Mouse (Mus musculus): Measurements from ENCODE around the gene Dnajc3. TPM values are rescaled to one million over a fixed set of nuclear protein-coding genes. Genes with fewer than 3 reads are reported as not detected.
A peak's percentile ranks its signal among the peaks of the same experiment; 100 is the strongest.

The Dnajc3 gene
- polyA plus RNA-seq, 1 experiment from 2014 or later, result 35.0 TPM

DNA sequence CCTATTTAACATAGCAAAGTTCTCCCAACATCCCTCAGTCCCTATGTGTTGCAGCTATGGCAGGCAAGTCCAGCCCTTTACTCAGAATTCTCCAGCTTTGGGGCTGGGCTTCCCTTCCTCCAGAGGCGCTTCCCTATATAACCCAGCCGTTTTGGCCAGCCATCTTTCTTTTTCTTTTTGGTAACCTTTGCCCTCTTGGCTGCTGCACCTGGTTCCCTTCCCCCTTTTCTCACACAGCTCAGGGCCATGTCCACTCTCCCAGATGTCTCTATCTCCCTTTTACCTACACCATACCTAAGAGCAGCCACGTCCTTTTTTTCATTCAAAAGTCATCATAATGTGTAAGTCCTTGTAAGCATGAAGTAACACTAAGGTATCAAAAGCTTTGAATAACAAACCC lies 1.5 kb upstream of the Dnajc3 start:
- Histone ChIP-seq H3K9me3 (replicated peaks; ENCODE audit: control insufficient read depth, low read length) (no peaks in the 10 kb centered on the region), H3K27ac (replicated peaks; ENCODE audit: low read depth, low read length) (no peak overlapping the region), H3K4me1 (ENCODE audit: control insufficient read depth, insufficient read depth, low read length) (no peaks in the 10 kb centered on the region), H3K4me2 (ENCODE audit: low read depth, low read length) (no peak overlapping the region), H3K27me3 (ENCODE audit: control insufficient read depth, insufficient read depth, low read length) (no peaks in the 10 kb centered on the region), H3K9ac (replicated peaks; ENCODE audit: low read length) (no peak overlapping the region), H3K4me3 (ENCODE audit: low read depth, low read length) (no peak overlapping the region), H3K36me3 (replicated peaks; ENCODE audit: control insufficient read depth, insufficient read depth, low read depth, low read length) (no peaks in the 10 kb centered on the region)
- 50% methylated on average over 3 of the region's 3 CpGs for WGBS
- ATAC-seq (replicated peaks; ENCODE audit: insufficient number of reproducible peaks, low FRiP score, low TSS enrichment, low read depth), result no peak
- DNase-seq (ENCODE audit: low spot score), result no peak

DNA sequence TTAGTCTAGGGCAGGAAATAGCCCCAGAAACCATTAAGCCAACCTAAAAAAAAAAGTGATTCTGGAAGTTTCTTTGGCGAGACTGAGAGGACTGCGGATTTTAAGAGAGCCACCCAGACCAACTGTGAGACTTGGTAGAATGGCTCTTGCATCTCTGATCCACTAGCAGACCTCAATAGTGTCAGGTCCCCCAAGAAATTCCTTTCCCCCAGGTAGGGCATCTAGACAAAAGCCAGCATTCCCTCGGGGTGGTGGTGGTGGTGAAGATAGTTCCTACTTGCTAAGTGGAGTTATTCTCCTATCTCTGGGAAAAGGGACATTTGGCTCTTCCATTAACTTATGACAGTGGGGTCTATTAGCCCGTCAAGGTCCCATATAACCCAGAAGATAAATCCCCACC lies 824 bp upstream of the Dnajc3 start:
- peak overlapping the region; percentile 69 for H3K4me2 ChIP-seq (ENCODE audit: low read depth, low read length)
- no peak for DNase-seq (ENCODE audit: low spot score)
- H3K27me3 ChIP-seq (ENCODE audit: control insufficient read depth, insufficient read depth, low read length), result no peaks in the 10 kb centered on the region
- no peak overlapping the region for H3K27ac ChIP-seq (replicated peaks; ENCODE audit: low read depth, low read length)
- H3K4me1 ChIP-seq (ENCODE audit: control insufficient read depth, insufficient read depth, low read length), result no peaks in the 10 kb centered on the region
- no peaks in the 10 kb centered on the region for H3K36me3 ChIP-seq (replicated peaks; ENCODE audit: control insufficient read depth, insufficient read depth, low read depth, low read length)
- peak overlapping the region; percentile 64 for H3K9ac ChIP-seq (replicated peaks; ENCODE audit: low read length)
- no peaks in the 10 kb centered on the region for H3K9me3 ChIP-seq (replicated peaks; ENCODE audit: control insufficient read depth, low read length)
- 39% methylated on average over 4 of the region's 4 CpGs for WGBS
- H3K4me3 ChIP-seq (ENCODE audit: low read depth, low read length), result peak overlapping the region; percentile 98
- ATAC-seq (replicated peaks; ENCODE audit: insufficient number of reproducible peaks, low FRiP score, low TSS enrichment, low read depth), result peak; percentile 2; the same call in 1 of the 2 replicates

DNA sequence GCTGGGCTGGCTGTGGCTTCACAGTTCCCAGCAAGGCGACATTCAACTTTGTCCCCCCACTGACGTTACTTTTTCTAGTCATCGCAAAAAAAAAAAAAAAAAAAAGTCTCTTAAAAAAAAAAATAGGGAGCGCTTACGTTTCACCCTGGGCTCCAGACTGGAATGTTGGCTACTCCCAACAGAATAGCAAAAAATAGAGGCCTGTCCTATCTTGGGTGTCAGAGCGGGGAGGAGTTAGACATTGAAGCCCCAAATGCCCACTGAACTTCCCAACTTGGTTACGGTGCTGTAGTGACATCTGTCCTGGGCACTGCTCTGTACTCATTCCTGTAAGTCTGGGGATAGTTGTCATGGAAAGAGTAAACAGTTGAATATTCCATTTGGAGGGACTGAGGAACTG lies 775 bp downstream of the Dnajc3 start:
- ATAC-seq (replicated peaks; ENCODE audit: insufficient number of reproducible peaks, low FRiP score, low TSS enrichment, low read depth), result no peak
- peak overlapping the region; percentile 98 for H3K4me3 ChIP-seq (ENCODE audit: low read depth, low read length)
- peak overlapping the region; percentile 73 for H3K4me2 ChIP-seq (ENCODE audit: low read depth, low read length)
- 1% methylated on average over 7 of the region's 7 CpGs for WGBS
- no peaks in the 10 kb centered on the region for H3K27me3 ChIP-seq (ENCODE audit: control insufficient read depth, insufficient read depth, low read length)
- no peak for DNase-seq (ENCODE audit: low spot score)
- H3K9ac ChIP-seq (replicated peaks; ENCODE audit: low read length), result peak overlapping the region; percentile 95
- H3K36me3 ChIP-seq (replicated peaks; ENCODE audit: control insufficient read depth, insufficient read depth, low read depth, low read length), result no peaks in the 10 kb centered on the region
- no peaks in the 10 kb centered on the region for H3K4me1 ChIP-seq (ENCODE audit: control insufficient read depth, insufficient read depth, low read length)
- H3K27ac ChIP-seq (replicated peaks; ENCODE audit: low read depth, low read length), result no peak overlapping the region
- H3K9me3 ChIP-seq (replicated peaks; ENCODE audit: control insufficient read depth, low read length), result no peaks in the 10 kb centered on the region

DNA sequence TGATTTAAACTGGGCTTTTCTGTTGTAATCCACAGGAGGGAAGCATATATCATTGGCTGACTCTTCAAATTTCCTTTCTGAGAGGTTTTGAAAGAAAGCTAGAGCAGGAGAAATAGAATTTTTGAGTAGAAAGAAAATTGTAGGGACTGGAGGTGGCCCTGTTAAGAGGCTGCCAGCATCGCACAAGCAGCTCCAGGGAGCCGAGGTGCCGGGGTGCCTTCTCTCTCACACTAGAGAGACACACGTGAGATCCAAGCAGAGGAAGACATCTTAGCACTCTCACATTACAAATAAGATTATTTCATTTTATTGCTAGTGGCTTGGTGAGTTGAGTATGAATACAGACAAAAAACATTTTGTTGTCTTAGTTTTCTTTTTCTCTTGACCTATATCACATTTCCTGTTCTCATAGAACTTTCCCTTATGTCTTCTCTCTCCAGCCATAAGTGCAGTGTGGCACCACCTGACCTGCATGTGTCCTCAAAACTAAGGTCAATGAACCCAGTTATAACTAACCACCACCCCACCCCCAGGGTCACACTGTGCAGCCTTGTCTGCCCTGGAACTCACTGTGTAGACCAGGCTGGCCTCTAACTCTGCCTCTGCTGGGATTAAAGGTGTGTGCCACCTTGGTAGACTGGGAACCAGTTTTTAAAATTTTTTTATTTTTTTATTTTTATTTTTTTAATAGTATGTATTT lies 3.2 kb downstream of the Dnajc3 start:
- no peak overlapping the region for H3K9ac ChIP-seq (replicated peaks; ENCODE audit: low read length)
- H3K4me1 ChIP-seq (ENCODE audit: control insufficient read depth, insufficient read depth, low read length), result no peaks in the 10 kb centered on the region
- no peaks in the 10 kb centered on the region for H3K9me3 ChIP-seq (replicated peaks; ENCODE audit: control insufficient read depth, low read length)
- H3K27me3 ChIP-seq (ENCODE audit: control insufficient read depth, insufficient read depth, low read length), result no peaks in the 10 kb centered on the region
- H3K36me3 ChIP-seq (replicated peaks; ENCODE audit: control insufficient read depth, insufficient read depth, low read depth, low read length), result no peaks in the 10 kb centered on the region
- no peak overlapping the region for H3K4me3 ChIP-seq (ENCODE audit: low read depth, low read length)
- WGBS, result 80% methylated on average over 4 of the region's 4 CpGs
- H3K4me2 ChIP-seq (ENCODE audit: low read depth, low read length), result no peak overlapping the region
- no peak overlapping the region for H3K27ac ChIP-seq (replicated peaks; ENCODE audit: low read depth, low read length)
- DNase-seq (ENCODE audit: low spot score), result no peak
- no peak for ATAC-seq (replicated peaks; ENCODE audit: insufficient number of reproducible peaks, low FRiP score, low TSS enrichment, low read depth)

- Histone ChIP-seq H3K27me3 (ENCODE audit: control insufficient read depth, insufficient read depth, low read length) (no peaks in the 10 kb centered on the region), H3K9me3 (replicated peaks; ENCODE audit: control insufficient read depth, low read length) (no peaks in the 10 kb centered on the region), H3K4me2 (ENCODE audit: low read depth, low read length) (no peak overlapping the region), H3K4me1 (ENCODE audit: control insufficient read depth, insufficient read depth, low read length) (no peaks in the 10 kb centered on the region), H3K4me3 (ENCODE audit: low read depth, low read length) (no peak overlapping the region), H3K9ac (replicated peaks; ENCODE audit: low read length) (no peak overlapping the region), H3K27ac (replicated peaks; ENCODE audit: low read depth, low read length) (no peak overlapping the region), H3K36me3 (replicated peaks; ENCODE audit: control insufficient read depth, insufficient read depth, low read depth, low read length) (no peaks in the 10 kb centered on the region)
- DNase-seq (ENCODE audit: low spot score) (no peak), ATAC-seq (replicated peaks; ENCODE audit: insufficient number of reproducible peaks, low FRiP score, low TSS enrichment, low read depth) (no peak)
- 42% methylated on average over 12 of the region's 12 CpGs for WGBS
These were observed 4.3 kb downstream of the Dnajc3 start for GRCm38 (mm10) chr14:118942076-118942475.

GRCm38 (mm10) chr14:118944702-118945101 lies 6.9 kb downstream of the Dnajc3 start:
- Histone ChIP-seq H3K4me3 (ENCODE audit: low read depth, low read length) (no peak overlapping the region), H3K9ac (replicated peaks; ENCODE audit: low read length) (no peak overlapping the region), H3K9me3 (replicated peaks; ENCODE audit: control insufficient read depth, low read length) (no peaks in the 10 kb centered on the region), H3K27ac (replicated peaks; ENCODE audit: low read depth, low read length) (no peak overlapping the region), H3K4me1 (ENCODE audit: control insufficient read depth, insufficient read depth, low read length) (no peaks in the 10 kb centered on the region), H3K36me3 (replicated peaks; ENCODE audit: control insufficient read depth, insufficient read depth, low read depth, low read length) (no peaks in the 10 kb centered on the region), H3K27me3 (ENCODE audit: control insufficient read depth, insufficient read depth, low read length) (no peaks in the 10 kb centered on the region), H3K4me2 (ENCODE audit: low read depth, low read length) (no peak overlapping the region)
- no peak for DNase-seq (ENCODE audit: low spot score)
- WGBS, result 75% methylated on average over 2 of the region's 2 CpGs
- no peak for ATAC-seq (replicated peaks; ENCODE audit: insufficient number of reproducible peaks, low FRiP score, low TSS enrichment, low read depth)

DNA sequence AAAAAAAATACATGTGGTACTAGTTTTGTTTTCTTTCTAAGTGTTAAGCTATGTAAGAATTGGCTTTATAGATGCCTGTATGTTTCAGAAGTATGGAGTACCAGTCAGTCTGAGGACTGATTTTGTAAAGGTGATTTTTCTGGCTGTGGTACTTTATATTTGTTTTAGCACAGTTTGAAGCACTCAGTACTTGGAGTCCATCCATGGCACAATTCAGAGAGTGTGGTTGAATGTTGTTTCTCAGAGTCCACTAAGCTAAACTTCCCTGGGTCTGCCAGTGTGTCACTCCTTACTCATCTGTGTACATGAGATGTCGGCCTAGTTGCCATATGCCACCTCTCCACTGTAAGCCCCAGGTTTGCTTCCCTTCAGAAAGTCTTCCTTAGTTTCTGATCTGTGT lies 11.1 kb downstream of the Dnajc3 start:
- DNase-seq (ENCODE audit: low spot score) (no peak), ATAC-seq (replicated peaks; ENCODE audit: insufficient number of reproducible peaks, low FRiP score, low TSS enrichment, low read depth) (no peak)
- Histone ChIP-seq H3K4me3 (ENCODE audit: low read depth, low read length) (no peak overlapping the region), H3K9me3 (replicated peaks; ENCODE audit: control insufficient read depth, low read length) (no peaks in the 10 kb centered on the region), H3K4me1 (ENCODE audit: control insufficient read depth, insufficient read depth, low read length) (no peaks in the 10 kb centered on the region), H3K9ac (replicated peaks; ENCODE audit: low read length) (no peak overlapping the region), H3K27me3 (ENCODE audit: control insufficient read depth, insufficient read depth, low read length) (no peaks in the 10 kb centered on the region), H3K27ac (replicated peaks; ENCODE audit: low read depth, low read length) (no peak overlapping the region), H3K4me2 (ENCODE audit: low read depth, low read length) (no peak overlapping the region), H3K36me3 (replicated peaks; ENCODE audit: control insufficient read depth, insufficient read depth, low read depth, low read length) (no peaks in the 10 kb centered on the region)
- WGBS, result 91% methylated on average over 1 of the region's 1 CpGs

DNA sequence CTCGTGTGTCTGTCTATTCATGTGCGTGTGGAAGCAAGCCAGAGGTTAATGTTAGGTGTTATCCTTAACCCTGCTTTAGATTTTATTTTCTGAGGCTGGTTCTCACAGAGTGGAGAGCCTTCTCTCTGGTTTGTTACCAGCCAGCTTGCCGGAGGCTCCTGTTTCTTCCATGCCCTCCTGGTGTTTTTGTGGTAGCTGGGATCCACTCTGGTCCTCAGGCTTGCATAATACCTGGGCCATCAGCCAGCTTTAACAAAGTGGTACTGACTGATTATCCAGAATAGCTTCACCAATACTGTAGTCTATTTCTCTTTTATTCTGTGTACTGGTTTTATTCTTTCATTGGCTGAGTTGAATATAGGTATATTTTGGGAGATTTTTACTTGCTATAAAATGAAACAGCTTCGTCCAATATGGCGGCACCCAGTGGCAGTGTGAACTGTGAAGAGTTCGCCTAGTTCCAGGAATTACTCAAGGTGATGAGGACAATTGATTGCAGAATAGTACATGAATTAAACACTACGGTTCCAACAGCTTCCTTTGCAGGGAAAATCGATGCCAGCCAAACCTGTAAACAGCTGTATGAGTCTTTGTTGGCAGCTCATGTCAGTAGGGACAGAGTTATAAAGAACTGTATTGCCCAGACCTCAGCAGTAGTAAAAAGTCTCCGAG lies 14.3 kb downstream of the Dnajc3 start:
- no peaks in the 10 kb centered on the region for H3K9me3 ChIP-seq (replicated peaks; ENCODE audit: control insufficient read depth, low read length)
- WGBS, result 93% methylated on average over 9 of the region's 9 CpGs
- ATAC-seq (replicated peaks; ENCODE audit: insufficient number of reproducible peaks, low FRiP score, low TSS enrichment, low read depth), result no peak
- no peaks in the 10 kb centered on the region for H3K4me1 ChIP-seq (ENCODE audit: control insufficient read depth, insufficient read depth, low read length)
- H3K4me3 ChIP-seq (ENCODE audit: low read depth, low read length), result no peak overlapping the region
- no peak for DNase-seq (ENCODE audit: low spot score)
- no peaks in the 10 kb centered on the region for H3K27me3 ChIP-seq (ENCODE audit: control insufficient read depth, insufficient read depth, low read length)
- no peak overlapping the region for H3K9ac ChIP-seq (replicated peaks; ENCODE audit: low read length)
- H3K27ac ChIP-seq (replicated peaks; ENCODE audit: low read depth, low read length), result no peak overlapping the region
- H3K36me3 ChIP-seq (replicated peaks; ENCODE audit: control insufficient read depth, insufficient read depth, low read depth, low read length), result no peaks in the 10 kb centered on the region
- H3K4me2 ChIP-seq (ENCODE audit: low read depth, low read length), result no peak overlapping the region
